Mouse (Mus musculus) B cell, adult 67 days (primary cell): ENCODE results near the gene Hagh. TPM values are rescaled to one million over a fixed set of nuclear protein-coding genes. Genes with fewer than 3 reads are reported as not detected.

ENCODE experiments used
- total RNA-seq, 2 experiments: library from RNA; stranded (reverse); gene quantifications; 4 replicates each; pipeline ENCODE4 v1.2.4; 2023

The Hagh gene
- 10 to 100 TPM; 29.9 to 32.6 TPM for total RNA-seq

GRCm38 (mm10) chr17:24839842-24840241 lies at the start of gene Hagh:
TSS of gene Hagh (plus strand) at chr17:24840143.

DNA sequence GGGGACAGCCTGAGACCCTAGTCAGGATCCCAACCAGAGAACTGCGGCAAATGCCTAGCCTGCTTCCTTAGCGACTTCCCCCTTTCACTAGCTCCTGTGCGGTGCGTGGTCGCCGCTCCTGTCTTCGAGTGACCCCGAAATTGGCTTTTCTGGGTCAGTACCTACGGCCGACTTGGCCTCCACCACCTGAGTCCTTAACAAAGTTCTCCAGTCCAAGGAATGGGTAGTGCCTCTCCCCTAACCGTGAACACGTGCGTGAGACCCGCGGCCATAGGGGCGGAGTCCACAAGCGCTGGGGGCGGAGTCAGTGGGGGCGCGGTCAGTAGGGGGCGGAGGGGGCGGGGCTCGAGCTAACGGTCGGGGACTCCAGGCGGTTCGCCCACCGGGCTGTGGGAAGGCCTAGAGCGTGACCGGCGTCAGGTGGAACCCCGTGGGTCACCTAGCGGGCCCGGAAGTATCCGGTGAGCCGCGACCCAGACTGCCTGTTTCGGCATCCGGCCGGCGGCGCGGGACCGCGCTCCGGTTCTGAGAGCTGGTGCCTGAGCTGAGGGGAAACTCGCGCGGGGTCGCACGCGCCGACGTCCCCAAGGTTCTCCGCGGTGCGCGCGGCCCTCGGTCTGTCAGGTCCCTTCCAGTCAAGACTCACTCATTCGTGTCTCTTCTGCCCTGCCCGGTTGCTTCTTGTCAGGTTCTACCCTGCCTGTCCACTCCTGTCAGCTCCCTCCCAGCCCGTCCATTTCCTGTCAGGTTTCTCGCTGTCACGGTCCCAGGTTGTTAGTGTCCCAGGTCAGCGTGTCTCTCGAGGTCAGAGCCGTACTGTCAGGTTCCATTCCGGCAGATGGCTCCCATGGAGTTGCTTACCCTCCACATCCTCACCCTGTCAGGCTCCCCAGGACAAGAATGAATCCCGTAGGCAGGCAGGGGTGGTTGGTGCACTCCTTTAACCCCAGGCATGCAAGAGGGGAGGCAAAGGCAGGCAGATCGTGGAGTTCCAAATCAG lies 35.7 kb upstream of the Hagh start, which contains the start of gene Meiob:
TSS of gene Meiob (plus strand) at position 338 of the 1,000 bp plus-strand sequence.

DNA sequence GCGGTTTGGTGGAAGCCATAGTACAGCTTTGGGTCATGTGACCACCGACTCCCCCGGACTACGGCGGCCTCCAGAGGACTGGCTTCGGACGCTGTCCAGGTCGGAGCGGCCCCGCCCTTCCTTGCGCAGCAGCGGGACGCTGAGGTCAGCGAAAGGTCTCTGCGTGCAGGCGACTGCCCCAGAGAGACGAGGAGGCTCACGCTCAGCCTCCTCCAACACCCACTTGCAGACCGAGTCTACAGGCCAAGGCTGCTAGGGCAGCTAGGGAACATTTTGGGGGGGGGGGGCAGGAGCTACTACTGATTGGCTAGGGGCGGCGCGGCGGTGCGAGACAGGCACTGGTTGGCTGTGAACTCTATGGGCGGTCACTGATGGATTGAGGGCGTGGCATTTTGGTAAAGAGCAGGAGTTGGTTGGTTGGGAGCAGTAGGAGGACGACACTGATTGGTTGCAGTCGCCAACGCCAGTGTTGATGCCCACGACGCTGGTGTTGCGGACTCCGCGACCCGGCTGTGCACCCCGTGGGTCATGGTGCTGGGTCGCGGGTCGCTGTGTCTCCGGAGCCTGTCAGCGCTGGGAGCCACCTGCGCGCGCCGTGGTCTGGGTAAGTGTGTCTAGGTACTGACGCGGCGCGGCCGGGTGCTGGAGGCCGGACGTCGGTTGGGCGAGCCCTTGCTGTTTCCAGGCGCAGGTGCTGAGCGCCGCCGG lies 10.3 kb downstream of the Hagh start, which contains the start of gene Fahd1:
TSS of gene Fahd1 (minus strand) at position 300 of the 708 bp plus-strand sequence.

DNA sequence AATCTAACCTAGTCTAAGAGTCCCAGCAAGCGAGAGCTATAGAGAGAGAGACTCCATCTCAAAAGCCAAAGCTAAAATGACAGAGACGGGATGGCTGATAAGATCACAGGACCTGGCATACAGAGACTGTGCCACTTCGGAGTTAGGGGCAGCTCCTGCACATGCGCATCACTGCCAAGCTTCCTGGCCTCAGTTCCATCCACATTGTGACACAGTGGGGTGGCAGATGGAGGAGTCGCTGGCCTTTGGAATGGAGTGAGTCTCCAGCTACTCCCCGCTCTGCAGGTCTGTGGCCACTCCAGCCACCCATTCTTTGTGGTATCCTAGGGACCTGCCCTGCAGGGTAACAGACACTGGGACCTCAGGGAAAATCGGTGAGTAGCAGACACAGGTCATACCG lies 25.8 kb downstream of the Hagh start, which contains the start of gene Igfals:
TSS of gene Igfals (plus strand) at position 222 of the 400 bp plus-strand sequence.

GRCm38 (mm10) chr17:24886134-24886931 lies 46.4 kb downstream of the Hagh start, which contains the start of the genes Nubp2 and Spsb3:
TSS of gene Nubp2 (minus strand) at chr17:24886349.
TSS of gene Spsb3 (plus strand) at chr17:24886643.

GRCm38 (mm10) chr17:24894995-24895547 lies 55.1 kb downstream of the Hagh start, which contains the start of the genes Eme2 and Mrps34:
TSS of gene Eme2 (minus strand) at chr17:24895087.
TSS of gene Mrps34 (plus strand) at chr17:24895116.

DNA sequence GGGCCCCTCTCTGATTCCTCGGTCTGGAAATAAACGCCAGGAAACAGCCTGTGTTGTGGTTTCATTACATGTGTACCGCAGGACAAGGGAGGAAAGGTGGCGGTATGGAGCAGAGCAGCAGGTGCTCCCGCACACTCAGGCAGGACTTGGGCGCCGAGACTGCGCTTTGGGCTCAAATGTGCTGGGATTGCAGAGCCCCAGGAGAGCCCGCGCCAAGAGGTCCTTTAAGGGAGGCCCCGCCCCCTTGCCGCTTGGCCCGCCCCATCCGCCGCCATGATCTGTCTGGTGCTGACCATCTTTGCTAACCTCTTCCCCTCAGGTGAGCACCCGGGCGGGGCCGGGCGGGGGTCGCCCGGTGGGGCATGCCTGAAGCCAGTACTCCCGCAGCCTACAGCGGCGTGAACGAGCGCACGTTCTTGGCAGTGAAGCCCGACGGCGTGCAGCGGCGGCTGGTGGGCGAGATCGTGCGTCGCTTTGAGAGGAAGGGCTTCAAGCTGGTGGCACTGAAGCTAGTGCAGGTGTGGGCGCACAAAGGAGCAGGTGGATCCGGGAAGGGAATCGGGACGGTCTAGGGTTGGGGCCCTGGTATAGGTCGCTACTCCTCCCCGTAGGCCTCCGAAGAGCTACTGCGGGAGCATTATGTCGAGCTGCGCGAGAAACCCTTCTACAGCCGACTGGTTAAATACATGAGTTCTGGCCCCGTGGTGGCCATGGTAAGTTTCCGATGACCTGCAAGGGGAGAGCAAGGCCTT lies 56.5 kb downstream of the Hagh start, which contains the start of gene Nme3:
TSS of gene Nme3 (plus strand) at position 260 of the 752 bp plus-strand sequence.

Other genes with a start within 250 kb of the Hagh start
- gene Tsc2, start 207.5 kb upstream of the Hagh start, total RNA-seq: 100 to 1,000 TPM in 1 of 2 experiments, 10 to 100 TPM in 1; 97.7 to 108 TPM
- 1 to 10 TPM; 4.1 to 7.8 TPM for gene Nthl1, start 207.5 kb upstream of the Hagh start, total RNA-seq
- gene Slc9a3r2, start 189.8 kb upstream of the Hagh start, total RNA-seq: under 1 TPM in 1 of 2 experiments, not detected in 1; 0.30 TPM
- gene Npw, start 181.7 kb upstream of the Hagh start, total RNA-seq: not detected
- 10 to 100 TPM; 60.3 to 60.7 TPM for gene Zfp598, start 170.5 kb upstream of the Hagh start, total RNA-seq
- under 1 TPM in 1 of 2 experiments, not detected in 1; 0.50 TPM for gene Syngr3, start 150.2 kb upstream of the Hagh start, total RNA-seq
- gene Gfer, start 144.0 kb upstream of the Hagh start, total RNA-seq: 10 to 100 TPM; 15.8 to 17.5 TPM
- 1 to 10 TPM; 5.5 to 7.4 TPM for gene Noxo1, start 143.9 kb upstream of the Hagh start, total RNA-seq
- gene Tbl3, start 132.5 kb upstream of the Hagh start, total RNA-seq: 10 to 100 TPM; 30.5 to 32.5 TPM
- gene Rnf151, start 122.1 kb upstream of the Hagh start, total RNA-seq: not detected
- gene Rps2, start 122.0 kb upstream of the Hagh start, total RNA-seq: 1,000 to 10,000 TPM; 1,102 to 1,132 TPM
- gene Ndufb10, start 115.7 kb upstream of the Hagh start, total RNA-seq: 10 to 100 TPM; 67.1 to 79.0 TPM
- gene Rpl3l, start 112.3 kb upstream of the Hagh start, total RNA-seq: not detected
- gene Msrb1, start 103.5 kb upstream of the Hagh start, total RNA-seq: 10 to 100 TPM; 31.6 to 34.3 TPM
- not detected for gene Hs3st6, start 87.2 kb upstream of the Hagh start, total RNA-seq
- not detected for gene Meiob, start 35.9 kb upstream of the Hagh start, total RNA-seq
- gene Fahd1, start 10.2 kb downstream of the Hagh start, total RNA-seq: 1 to 10 TPM; 1.8 to 2.6 TPM
- gene Igfals, start 25.9 kb downstream of the Hagh start, total RNA-seq: 1 to 10 TPM in 1 of 2 experiments, under 1 TPM in 1; 0.80 to 1.3 TPM
- gene Nubp2, start 46.2 kb downstream of the Hagh start, total RNA-seq: 10 to 100 TPM; 61.9 to 68.8 TPM
- gene Spsb3, start 46.5 kb downstream of the Hagh start, total RNA-seq: 10 to 100 TPM; 36.0 to 40.1 TPM
- 10 to 100 TPM; 68.9 to 86.2 TPM for gene Eme2, start 54.9 kb downstream of the Hagh start, total RNA-seq
- 10 to 100 TPM; 25.7 to 31.4 TPM for gene Mrps34, start 55.0 kb downstream of the Hagh start, total RNA-seq
- 10 to 100 TPM; 31.9 to 34.5 TPM for gene Nme3, start 56.4 kb downstream of the Hagh start, total RNA-seq
- gene Mapk8ip3, start 96.8 kb downstream of the Hagh start, total RNA-seq: 100 to 1,000 TPM; 234 to 243 TPM
- 10 to 100 TPM; 40.5 to 45.8 TPM for gene Jpt2, start 120.5 kb downstream of the Hagh start, total RNA-seq
- gene Cramp1l, start 175.6 kb downstream of the Hagh start, total RNA-seq: 10 to 100 TPM; 36.0 to 42.6 TPM
- gene Ift140, start 175.9 kb downstream of the Hagh start, total RNA-seq: 10 to 100 TPM; 63.5 to 65.4 TPM
- gene Tmem204, start 243.4 kb downstream of the Hagh start, total RNA-seq: not detected